Mouse (Mus musculus) heart, embryonic 15.5 days (tissue): ENCODE data around the gene Mpped2. TPM values are rescaled to one million over a fixed set of nuclear protein-coding genes. Genes with fewer than 3 reads are reported as not detected.

Experiments used
- ATAC-seq: fragments of 200-750 bp; cut with Nextera tagmentation; replicated peaks from 2 replicates; pipeline ENCODE4 v1.8.0; 2017; ENCODE audit warnings: low read depth, moderate TSS enrichment; ENCODE audit not compliant: insufficient number of reproducible peaks, insufficient read depth, low FRiP score
- H3K27ac ChIP-seq: fragments of 300-500 bp; sonication (generic); 2 replicates; pipeline ENCODE4 v1.5.1; 2015; ENCODE audit warnings: mild to moderate bottlenecking, inconsistent platforms
- H3K27me3 ChIP-seq: fragments of 300-500 bp; sonication (generic); 2 replicates; pipeline ENCODE4 v1.6.1; 2015; ENCODE audit warnings: inconsistent platforms
- H3K36me3 ChIP-seq: fragments of 300-500 bp; sonication (generic); 2 replicates; pipeline ENCODE4 v1.6.1; 2015; ENCODE audit warnings: mild to moderate bottlenecking, inconsistent platforms
- H3K4me1 ChIP-seq: fragments of 300-500 bp; sonication (generic); replicated peaks from 2 replicates; pipeline ENCODE4 v1.6.1; 2015; ENCODE audit warnings: inconsistent platforms
- H3K4me2 ChIP-seq: fragments of 300-500 bp; sonication (generic); 2 replicates; pipeline ENCODE4 v1.6.1; 2015; ENCODE audit warnings: inconsistent platforms, mild to moderate bottlenecking, moderate library complexity
- H3K4me3 ChIP-seq: fragments of 300-500 bp; sonication (generic); 2 replicates; pipeline ENCODE4 v1.5.1; 2015; ENCODE audit warnings: mild to moderate bottlenecking, inconsistent platforms
- H3K9ac ChIP-seq: fragments of 300-500 bp; sonication (generic); 2 replicates; pipeline ENCODE4 v1.6.1; 2015; ENCODE audit warnings: mild to moderate bottlenecking, inconsistent platforms
- H3K9me3 ChIP-seq: fragments of 300-500 bp; sonication (generic); replicated peaks from 2 replicates; pipeline ENCODE4 v1.6.1; 2016; ENCODE audit warnings: inconsistent platforms
- WGBS: fragments of 180-500 bp; shearing (Covaris S2); methylation state at CpG from one replicate; pipeline ENCODE4 v1.1.7; 2015; ENCODE audit warnings: mixed read lengths; 5-methylcytosine and 5-hydroxymethylcytosine counted together
- polyA plus RNA-seq: library from polyadenylated mRNA; unstranded; fragments of >200 nt; fragmentation: Nextera tagmentation; extraction: Ambion mirVana; gene quantifications from 2 replicates; pipeline ENCODE4 v1.2.1, GENCODE M21; 2015

Mpped2 gene
- polyA plus RNA-seq, 1 experiment from 2014 or later = 43.4 TPM

GRCm38 (mm10) chr2:106815898-106816297 lies 122.8 kb downstream of the Mpped2 start:
- no peak for ATAC-seq
- no peak overlapping the region for H3K4me3 ChIP-seq
- WGBS = 83% methylated on average over 3 of the region's 3 CpGs
- no peaks in the 10 kb centered on the region for H3K27me3 ChIP-seq
- no peaks in the 10 kb centered on the region for H3K36me3 ChIP-seq
- H3K4me2 ChIP-seq = no peak overlapping the region
- H3K4me1 ChIP-seq = no peaks in the 10 kb centered on the region
- no peak overlapping the region for H3K27ac ChIP-seq
- H3K9ac ChIP-seq = no peak overlapping the region
- no peaks in the 10 kb centered on the region for H3K9me3 ChIP-seq

- H3K4me1 ChIP-seq = no peaks in the 10 kb centered on the region; the same call in 1 of the 2 replicates
- H3K27ac ChIP-seq = no peak overlapping the region
- H3K36me3 ChIP-seq = no peaks in the 10 kb centered on the region
- WGBS = 79% methylated on average over 8 of the region's 8 CpGs
- no peaks in the 10 kb centered on the region for H3K27me3 ChIP-seq
- ATAC-seq = no peak
- no peaks in the 10 kb centered on the region for H3K9me3 ChIP-seq
- H3K9ac ChIP-seq = no peak overlapping the region
- H3K4me2 ChIP-seq = no peak overlapping the region
- H3K4me3 ChIP-seq = no peak overlapping the region
These were observed 128.2 kb downstream of the Mpped2 start for GRCm38 (mm10) chr2:106821292-106821691.

GRCm38 (mm10) chr2:106821883-106822282 lies 128.8 kb downstream of the Mpped2 start:
- no peak for ATAC-seq
- H3K4me1 ChIP-seq = no peaks in the 10 kb centered on the region; the same call in 1 of the 2 replicates
- no peak overlapping the region for H3K4me3 ChIP-seq
- H3K27me3 ChIP-seq = no peaks in the 10 kb centered on the region
- H3K9ac ChIP-seq = no peak overlapping the region
- no peak overlapping the region for H3K4me2 ChIP-seq
- 58% methylated on average over 6 of the region's 6 CpGs for WGBS
- H3K27ac ChIP-seq = no peak overlapping the region
- no peaks in the 10 kb centered on the region for H3K36me3 ChIP-seq
- H3K9me3 ChIP-seq = no peaks in the 10 kb centered on the region

- no peaks in the 10 kb centered on the region; the same call in 1 of the 2 replicates for H3K4me1 ChIP-seq
- H3K36me3 ChIP-seq = no peaks in the 10 kb centered on the region
- no peak overlapping the region for H3K27ac ChIP-seq
- ATAC-seq = no peak
- no peak overlapping the region for H3K9ac ChIP-seq
- H3K4me2 ChIP-seq = no peak overlapping the region
- H3K27me3 ChIP-seq = 0 out of 2 replicates have a peak, but pooled peaks cover 1% of the 10 kb centered on the region
- no peak overlapping the region for H3K4me3 ChIP-seq
- WGBS = 52% methylated on average over 5 of the region's 5 CpGs
- H3K9me3 ChIP-seq = no peaks in the 10 kb centered on the region
These were observed 129.5 kb downstream of the Mpped2 start for GRCm38 (mm10) chr2:106822540-106822939.

GRCm38 (mm10) chr2:106825461-106825860 lies 132.4 kb downstream of the Mpped2 start:
- no peak overlapping the region for H3K27ac ChIP-seq
- no peaks in the 10 kb centered on the region for H3K9me3 ChIP-seq
- WGBS = 64% methylated on average over 2 of the region's 2 CpGs
- H3K4me2 ChIP-seq = no peak overlapping the region
- no peaks in the 10 kb centered on the region for H3K36me3 ChIP-seq
- H3K4me3 ChIP-seq = no peak overlapping the region
- 0 out of 2 replicates have a peak, but pooled peaks cover 5% of the 10 kb centered on the region for H3K27me3 ChIP-seq
- H3K4me1 ChIP-seq = peaks cover 16% of the 10 kb centered on the region
- ATAC-seq = no peak
- no peak overlapping the region for H3K9ac ChIP-seq

- no peaks in the 10 kb centered on the region for H3K36me3 ChIP-seq
- WGBS = 91% methylated on average over 1 of the region's 1 CpGs
- no peaks in the 10 kb centered on the region for H3K9me3 ChIP-seq
- no peak overlapping the region for H3K27ac ChIP-seq
- no peak overlapping the region for H3K4me2 ChIP-seq
- H3K9ac ChIP-seq = no peak overlapping the region
- no peak for ATAC-seq
- H3K27me3 ChIP-seq = 0 out of 2 replicates have a peak, but pooled peaks cover 5% of the 10 kb centered on the region
- no peak overlapping the region for H3K4me3 ChIP-seq
- H3K4me1 ChIP-seq = peaks cover 16% of the 10 kb centered on the region
These were observed 133.0 kb downstream of the Mpped2 start for GRCm38 (mm10) chr2:106826023-106826422.

GRCm38 (mm10) chr2:106826806-106827205 lies 133.7 kb downstream of the Mpped2 start:
- no peak for ATAC-seq
- Histone ChIP-seq H3K4me2 (no peak overlapping the region), H3K9ac (no peak overlapping the region), H3K4me3 (no peak overlapping the region), H3K27ac (no peak overlapping the region), H3K9me3 (no peaks in the 10 kb centered on the region), H3K4me1 (peaks cover 16% of the 10 kb centered on the region), H3K36me3 (no peaks in the 10 kb centered on the region), H3K27me3 (peaks cover 5% of the 10 kb centered on the region; the same call in 1 of the 2 replicates)
- WGBS = 87% methylated on average over 4 of the region's 4 CpGs

- Histone ChIP-seq H3K9ac (no peak overlapping the region), H3K4me1 (peaks cover 16% of the 10 kb centered on the region), H3K27me3 (peaks cover 5% of the 10 kb centered on the region; the same call in 1 of the 2 replicates), H3K4me3 (no peak overlapping the region), H3K9me3 (no peaks in the 10 kb centered on the region), H3K4me2 (peak overlapping the region; percentile 21), H3K27ac (no peak overlapping the region), H3K36me3 (no peaks in the 10 kb centered on the region)
- WGBS = 21% methylated on average over 12 of the region's 12 CpGs
- peak; percentile 76 for ATAC-seq
These were observed 135.7 kb downstream of the Mpped2 start for GRCm38 (mm10) chr2:106828573-106829310.

- Histone ChIP-seq H3K36me3 (no peaks in the 10 kb centered on the region), H3K9me3 (no peaks in the 10 kb centered on the region), H3K4me2 (peak overlapping the region; percentile 21), H3K27me3 (peaks cover 5% of the 10 kb centered on the region; the same call in 1 of the 2 replicates), H3K9ac (no peak overlapping the region), H3K4me1 (peaks cover 16% of the 10 kb centered on the region), H3K4me3 (no peak overlapping the region), H3K27ac (no peak overlapping the region)
- 50% methylated on average over 4 of the region's 4 CpGs for WGBS
- 0 out of 2 replicates have a peak, but pooled peaks have one; percentile 29 for ATAC-seq
These were observed 136.4 kb downstream of the Mpped2 start for GRCm38 (mm10) chr2:106829420-106829819.

GRCm38 (mm10) chr2:106832577-106832976 lies 139.5 kb downstream of the Mpped2 start:
- Histone ChIP-seq H3K4me2 (no peak overlapping the region), H3K27me3 (peaks cover 4% of the 10 kb centered on the region; the same call in 1 of the 2 replicates), H3K9me3 (no peaks in the 10 kb centered on the region), H3K27ac (no peak overlapping the region), H3K9ac (no peak overlapping the region), H3K36me3 (no peaks in the 10 kb centered on the region), H3K4me1 (peaks cover 16% of the 10 kb centered on the region), H3K4me3 (no peak overlapping the region)
- ATAC-seq = no peak
- 74% methylated on average over 2 of the region's 2 CpGs for WGBS

- Histone ChIP-seq H3K27me3 (no peaks in the 10 kb centered on the region; the same call in 1 of the 2 replicates), H3K27ac (no peak overlapping the region), H3K4me3 (no peak overlapping the region), H3K9ac (no peak overlapping the region), H3K36me3 (no peaks in the 10 kb centered on the region), H3K4me2 (no peak overlapping the region), H3K4me1 (peaks cover 15% of the 10 kb centered on the region), H3K9me3 (no peaks in the 10 kb centered on the region)
- no peak for ATAC-seq
- 91% methylated on average over 5 of the region's 5 CpGs for WGBS
These were observed 140.1 kb downstream of the Mpped2 start for GRCm38 (mm10) chr2:106833212-106833611.

- H3K4me2 ChIP-seq = no peak overlapping the region
- 79% methylated on average over 8 of the region's 8 CpGs for WGBS
- H3K9me3 ChIP-seq = no peaks in the 10 kb centered on the region
- H3K9ac ChIP-seq = no peak overlapping the region
- no peak overlapping the region for H3K4me3 ChIP-seq
- no peaks in the 10 kb centered on the region for H3K36me3 ChIP-seq
- no peaks in the 10 kb centered on the region; the same call in 1 of the 2 replicates for H3K27me3 ChIP-seq
- ATAC-seq = no peak
- no peak overlapping the region for H3K27ac ChIP-seq
- no peaks in the 10 kb centered on the region for H3K4me1 ChIP-seq
These were observed 142.3 kb downstream of the Mpped2 start for GRCm38 (mm10) chr2:106835321-106835720.
